ENCODE assay signal across 8 mouse cellular contexts in genomic region chr16:31080573-31081051, GRCm38 (mm10). TPM values are rescaled to one million over a fixed set of nuclear protein-coding genes. Genes with fewer than 3 reads are reported as not detected.
DNase-seq lines count a peak whose midpoint lies in the region; ATAC-seq and TF ChIP-seq lines count a peak whose summit lies in the region.

No protein-coding gene starts in this region.

- H3K9me3 ChIP-seq in MEL (replicated peaks; ENCODE audit: insufficient read depth, low read length) = no peaks in the 10 kb centered on the region
- no peaks in the 10 kb centered on the region for H3K9me3 ChIP-seq in forebrain, embryonic 14.5 days (replicated peaks; ENCODE audit: control insufficient read depth, low read length)
- H3K9me3 ChIP-seq in lung, embryonic 16.5 days (ENCODE audit: control insufficient read depth, low read length) = no peaks in the 10 kb centered on the region

- H3K79me2 ChIP-seq in MEL (ENCODE audit: control insufficient read depth, insufficient read depth, low read length, poor library complexity) = peaks cover 15% of the 10 kb centered on the region

- TF ChIP-seq POLR2A in MEL (IDR thresholded peaks at IDR 0.05; ENCODE audit: control insufficient read depth in 1 of 2, insufficient read depth in 1 of 2, low read depth in 1 of 2, low read length in 2 of 2, poor library complexity in 1 of 2) = peak in 1 of 2 experiments; percentile 55; a peak in 1 of 4 replicates

- peak overlapping the region; percentile 95 for H3K4me2 ChIP-seq in forebrain, embryonic 14.5 days (ENCODE audit: low read length)
- H3K4me2 ChIP-seq in lung, embryonic 16.5 days (ENCODE audit: low read depth, low read length) = peak overlapping the region; percentile 99

- H3K9ac ChIP-seq in MEL (ENCODE audit: control insufficient read depth, low read depth, low read length, poor library complexity, severe bottlenecking) = peak overlapping the region; percentile 89
- H3K9ac ChIP-seq in forebrain, embryonic 14.5 days (ENCODE audit: low read length) = peak overlapping the region; percentile 79
- peak overlapping the region; percentile 72 for H3K9ac ChIP-seq in lung, embryonic 16.5 days (ENCODE audit: low read length)

- peak; percentile 92 for DNase-seq in MEL (ENCODE audit: low read depth, low spot score)
- DNase-seq in c-Kit-positive CD71-negative TER-119-negative erythroid progenitor cells, embryonic 14.5 days (ENCODE audit: low read depth) = peak; percentile 25
- peak; percentile 77 for DNase-seq in forebrain, embryonic 14.5 days (ENCODE audit: low spot score)
- DNase-seq in heart, postnatal 25 days (ENCODE audit: low spot score) = peak; percentile 48
- DNase-seq in layer of hippocampus, adult 18-20 months (ENCODE audit: low spot score in 2 of 2) = peak; percentile 20 to 62
- DNase-seq in ovary, postnatal 14 days (ENCODE audit: low spot score) = peak; percentile 38
- peak; percentile 70 to 74 for DNase-seq in urinary bladder, postnatal 36 days (ENCODE audit: low spot score in 2 of 2)

- intact Hi-C loops in heart, postnatal 25 days (cut with DNase I) = loop anchor here (2.0 to 5.0 kb wide), 2 partner anchors 122 to 272 kb away; partner anchors contain the start of gene Acap2

- H3K27ac ChIP-seq in MEL (ENCODE audit: control insufficient read depth, low read depth, low read length) = peak overlapping the region; percentile 65
- H3K27ac ChIP-seq in forebrain, embryonic 14.5 days (ENCODE audit: low read depth, low read length) = peak overlapping the region; percentile 88
- peak overlapping the region; percentile 82 for H3K27ac ChIP-seq in lung, embryonic 16.5 days (ENCODE audit: low read length)

- no peak for TF ChIP-seq EP300 in MEL (IDR thresholded peaks at IDR 0.05; ENCODE audit: low read depth in 1 of 2, low read length in 2 of 2)

- H3K4me3 ChIP-seq in MEL (ENCODE audit: control insufficient read depth in 1 of 2, insufficient read depth in 1 of 2, low read depth in 2 of 2, low read length in 2 of 2) = peak overlapping the region; percentile 56 to 81
- peak overlapping the region; percentile 80 for H3K4me3 ChIP-seq in forebrain, embryonic 14.5 days (ENCODE audit: low read depth, low read length)
- peak overlapping the region; percentile 71 for H3K4me3 ChIP-seq in lung, embryonic 16.5 days (ENCODE audit: low read length)

- peaks cover 0 to 10% of the 10 kb centered on the region in 2 experiments; a peak in 2 of 4 replicates for H3K36me3 ChIP-seq in MEL (ENCODE audit: control insufficient read depth in 1 of 2, insufficient read depth in 2 of 2, low read length in 2 of 2)
- H3K36me3 ChIP-seq in forebrain, embryonic 14.5 days (ENCODE audit: control insufficient read depth, insufficient read depth, low read length) = peaks cover 2% of the 10 kb centered on the region; the same call in 1 of the 2 replicates
- H3K36me3 ChIP-seq in lung, embryonic 16.5 days (ENCODE audit: control insufficient read depth, insufficient read depth, low read length) = peaks cover 4% of the 10 kb centered on the region

- no peak for TF ChIP-seq RAD21 in MEL (IDR thresholded peaks at IDR 0.05; ENCODE audit: low read depth, low read length)

- peaks cover 0 to 12% of the 10 kb centered on the region in 2 experiments; a peak in 3 of 4 replicates for H3K4me1 ChIP-seq in MEL (ENCODE audit: control insufficient read depth in 1 of 2, insufficient read depth in 2 of 2, low read length in 2 of 2)
- peaks cover 7% of the 10 kb centered on the region; the same call in 1 of the 2 replicates for H3K4me1 ChIP-seq in forebrain, embryonic 14.5 days (ENCODE audit: control insufficient read depth, insufficient read depth, low read length)
- H3K4me1 ChIP-seq in lung, embryonic 16.5 days (replicated peaks; ENCODE audit: control insufficient read depth, insufficient read depth, low read length) = peaks cover 7% of the 10 kb centered on the region

- peak; percentile 53 for ATAC-seq in forebrain, embryonic 14.5 days
- peak; percentile 72 for ATAC-seq in lung, embryonic 16.5 days (ENCODE audit: low read depth)

- no peaks in the 10 kb centered on the region for H3K27me3 ChIP-seq in MEL (ENCODE audit: control insufficient read depth in 1 of 2, insufficient read depth in 2 of 2, low read length in 2 of 2)
- no peaks in the 10 kb centered on the region for H3K27me3 ChIP-seq in forebrain, embryonic 14.5 days (replicated peaks; ENCODE audit: control insufficient read depth, insufficient read depth, low read length)
- H3K27me3 ChIP-seq in lung, embryonic 16.5 days (ENCODE audit: control insufficient read depth, insufficient read depth, low read depth, low read length) = no peaks in the 10 kb centered on the region

- under 1% methylated on average over 36 of the region's 36 CpGs for WGBS in forebrain, embryonic 14.5 days
- WGBS in lung, embryonic 16.5 days = 0% methylated on average over 34 of the region's 36 CpGs

- no peak for TF ChIP-seq CTCF in MEL (IDR thresholded peaks at IDR 0.05 in 2 of 3, conservative IDR thresholded peaks at IDR 0.05 in 1 of 3; ENCODE audit: control insufficient read depth in 1 of 3, insufficient read depth in 1 of 3, low read depth in 2 of 3, low read length in 3 of 3, poor library complexity in 1 of 3, severe bottlenecking in 1 of 3)

TF ChIP-seq in MEL, 35 proteins besides CTCF, POLR2A, EP300 and RAD21:
- TF ChIP-seq POLR2AphosphoS5 (IDR thresholded peaks at IDR 0.05; ENCODE audit: borderline replicate concordance, low read depth, low read length) (no peak), NRF1 (IDR thresholded peaks at IDR 0.05; ENCODE audit: insufficient read depth, low read depth, low read length, poor library complexity, severe bottlenecking) (no peak), E2F4 (IDR thresholded peaks at IDR 0.05; ENCODE audit: borderline replicate concordance, low read depth, low read length) (no peak), ELF1 (IDR thresholded peaks at IDR 0.05; ENCODE audit: low read depth, low read length) (no peak), MAX (IDR thresholded peaks at IDR 0.05; ENCODE audit: low read length) (peak; percentile 67; the same call in 1 of the 2 replicates), MYC (IDR thresholded peaks at IDR 0.05; ENCODE audit: low read depth, low read length) (peak; percentile 50; the same call in 1 of the 2 replicates), ZMIZ1 (IDR thresholded peaks at IDR 0.05; ENCODE audit: low read depth, low read length) (no peak), NELFE (IDR thresholded peaks at IDR 0.05; ENCODE audit: low read depth, low read length) (peak; percentile 40), MXI1 (IDR thresholded peaks at IDR 0.05; ENCODE audit: low read depth, low read length) (peak; percentile 61; the same call in 1 of the 2 replicates), SIN3A (IDR thresholded peaks at IDR 0.05; ENCODE audit: low read length) (peak; percentile 71), RCOR1 (IDR thresholded peaks at IDR 0.05; ENCODE audit: low read depth, low read length) (no peak), ETS1 (IDR thresholded peaks at IDR 0.05; ENCODE audit: low read depth, low read length) (no peak), HCFC1 (IDR thresholded peaks at IDR 0.05; ENCODE audit: low read depth, low read length) (peak; percentile 56), TCF12 (IDR thresholded peaks at IDR 0.05; ENCODE audit: low read depth, low read length) (0 out of 2 replicates have a peak, but pooled peaks have one; percentile 15), MEF2A (IDR thresholded peaks at IDR 0.05; ENCODE audit: extremely low read depth, insufficient replicate concordance, low read depth, low read length, poor library complexity, severe bottlenecking) (no peak)
TF ChIP-seq in MEL: peak in this region for 7.

RNA-seq across cellular contexts. Expression of gene Xxylt1, which starts 0.6 kb away (rescaled TPM):
- 12.8 and 12.9 TPM in 2 replicates for total RNA-seq in MEL (2012; rRNA removed)
- 100 to 1,000 TPM in 1 of 2 experiments, 10 to 100 TPM in 1; 26.6 to 164 TPM for polyA plus RNA-seq in MEL (2012; ENCODE audit: insufficient read depth in 1 of 2, insufficient read length in 2 of 2, low read depth in 1 of 2, low replicate concordance in 2 of 2, missing spikeins in 1 of 2)
- polyA plus RNA-seq in forebrain, embryonic 14.5 days (2014; fragmentation: Nextera tagmentation; extraction: Ambion mirVana) = 8.3 and 8.5 TPM in 2 replicates
- 10 to 100 TPM; 11.3 to 11.5 TPM for total RNA-seq in heart, postnatal 25 days (2021)
- total RNA-seq in layer of hippocampus, adult 18-20 months (2021) = 10 to 100 TPM; 17.2 to 19.6 TPM
- 6.9 and 11.7 TPM in 2 replicates for polyA plus RNA-seq in lung, embryonic 16.5 days (2015; fragmentation: Nextera tagmentation; extraction: Ambion mirVana)

Comparison
In these comparisons a context has a peak if more than half of its experiments do, and no peak if none do; other contexts are left out.
1. Peak in every context shown above with its lines: DNase-seq, ATAC-seq, H3K4me3 ChIP-seq and H3K27ac ChIP-seq.
2. DNase-seq: peak in every context shown above with its lines; median percentile 92 in MEL; 77 in forebrain, embryonic 14.5 days; 72 in urinary bladder, postnatal 36 days; 48 in heart, postnatal 25 days; 41 in layer of hippocampus, adult 18-20 months; 38 in ovary, postnatal 14 days; 25 in c-Kit-positive CD71-negative TER-119-negative erythroid progenitor cells, embryonic 14.5 days.